In genomic region chr2:84996376-84996775, GRCm38 (mm10) we compare ENCODE assay signal across 39 mouse cellular contexts. TPM values are rescaled to one million over a fixed set of nuclear protein-coding genes. Genes with fewer than 3 reads are reported as not detected.
A peak's percentile ranks its signal among the peaks of the same experiment; 100 is the strongest.
DNase-seq lines count a peak whose midpoint lies in the region; ATAC-seq and TF ChIP-seq lines count a peak whose summit lies in the region.
"Had no signal": no experiment of that assay in that cellular context is flagged by ENCODE, and none has a peak within 500 bp of the region (broad histone marks: within the 10 kb centered on the region; RNA-seq: fewer than 3 reads in every experiment).

No protein-coding gene starts in this region.

- no peaks in the 10 kb centered on the region for H3K27me3 ChIP-seq in liver, adult 2 months (ENCODE audit: control insufficient read depth, insufficient read depth, low read length)
- peaks cover 27% of the 10 kb centered on the region for H3K27me3 ChIP-seq in liver, embryonic 15.5 days
- H3K27me3 ChIP-seq in embryonic facial prominence, embryonic 10.5 days (replicated peaks; ENCODE audit: low read depth, poor library complexity, severe bottlenecking), result no peaks in the 10 kb centered on the region
- H3K27me3 ChIP-seq: embryonic facial prominence, embryonic 12.5 days; forebrain, embryonic 15.5 days; midbrain, embryonic 13.5 days; neural tube, embryonic 13.5 days; stomach, embryonic 15.5 days had no signal

- 0 out of 2 replicates have a peak overlapping the region, but pooled peaks have one; percentile 18 for H3K27ac ChIP-seq in liver, adult 2 months (replicated peaks; ENCODE audit: insufficient read depth, low read depth, low read length)
- H3K27ac ChIP-seq in liver, embryonic 15.5 days (replicated peaks), result peak overlapping the region; percentile 49
- H3K27ac ChIP-seq in embryonic facial prominence, embryonic 10.5 days (replicated peaks), result no peak overlapping the region
- H3K27ac ChIP-seq: embryonic facial prominence, embryonic 12.5 days; forebrain, embryonic 10.5 days; forebrain, embryonic 15.5 days; midbrain, embryonic 13.5 days; neural tube, embryonic 13.5 days; stomach, embryonic 15.5 days had no signal

- H3K36me3 ChIP-seq in liver, adult 2 months (ENCODE audit: control insufficient read depth, insufficient read depth, low read length), result no peaks in the 10 kb centered on the region
- H3K36me3 ChIP-seq in liver, embryonic 15.5 days (replicated peaks), result no peaks in the 10 kb centered on the region
- H3K36me3 ChIP-seq in embryonic facial prominence, embryonic 10.5 days (replicated peaks), result no peaks in the 10 kb centered on the region
- H3K36me3 ChIP-seq: embryonic facial prominence, embryonic 12.5 days; forebrain, embryonic 10.5 days; forebrain, embryonic 15.5 days; midbrain, embryonic 13.5 days; neural tube, embryonic 13.5 days; stomach, embryonic 15.5 days had no signal

- no peak for TF ChIP-seq CTCF in liver, adult 2 months (IDR thresholded peaks at IDR 0.05; ENCODE audit: low read depth, low read length)

- H3K4me1 ChIP-seq in liver, adult 2 months (ENCODE audit: control insufficient read depth, insufficient read depth, low read length), result peaks cover 7% of the 10 kb centered on the region; the same call in 1 of the 2 replicates
- H3K4me1 ChIP-seq in liver, embryonic 15.5 days (replicated peaks), result peaks cover 42% of the 10 kb centered on the region
- no peaks in the 10 kb centered on the region; the same call in 1 of the 2 replicates for H3K4me1 ChIP-seq in embryonic facial prominence, embryonic 10.5 days
- H3K4me1 ChIP-seq: embryonic facial prominence, embryonic 12.5 days; forebrain, embryonic 15.5 days; midbrain, embryonic 13.5 days; neural tube, embryonic 13.5 days; stomach, embryonic 15.5 days had no signal

- WGBS in liver, adult 2 months, result 28% methylated on average over 2 of the region's 2 CpGs
- 13% methylated on average over 2 of the region's 2 CpGs for WGBS in liver, embryonic 15.5 days (ENCODE audit: insufficient replicate concordance)
- 89% methylated on average over 2 of the region's 2 CpGs for WGBS in embryonic facial prominence, embryonic 10.5 days

- DNase-seq in NIH3T3 (ENCODE audit: low read depth), result peak; percentile 39
- peak; percentile 95 for DNase-seq in liver, adult 2 months (ENCODE audit: extremely low read depth, low read depth, low spot score)
- peak; percentile 75 for DNase-seq in yolk sac, embryonic 10.5 days (ENCODE audit: low spot score)
- no peak for DNase-seq in urinary bladder, postnatal 25 days (ENCODE audit: low spot score)
- no peak for DNase-seq in kidney, postnatal 14 days
- DNase-seq in embryonic facial prominence, embryonic 10.5 days (ENCODE audit: low spot score), result no peak
- DNase-seq: adrenal gland, postnatal 36 days; cerebellum, adult 18-20 months; cerebellum, postnatal 10 days; gastrocnemius, postnatal 10 days; heart, postnatal 14 days; kidney, adult 9 months; kidney, postnatal 25 days; lung, adult 18-20 months; lung, postnatal 4 days; thymus, postnatal 14 days had no signal

- no peak for TF ChIP-seq POLR2A in liver, adult 2 months (IDR thresholded peaks at IDR 0.05; ENCODE audit: extremely low read depth, insufficient read depth, low read length)

- peak; percentile 74 for ATAC-seq in liver, embryonic 15.5 days (ENCODE audit: insufficient read depth)
- ATAC-seq: forebrain, embryonic 15.5 days; hindbrain, embryonic 16.5 days; intestine, embryonic 16.5 days; lung, postnatal 0 days; midbrain, embryonic 13.5 days had no signal

- H3K9me3 ChIP-seq in liver, embryonic 15.5 days (replicated peaks), result no peaks in the 10 kb centered on the region
- H3K9me3 ChIP-seq in embryonic facial prominence, embryonic 10.5 days, result no peaks in the 10 kb centered on the region
- H3K9me3 ChIP-seq: embryonic facial prominence, embryonic 12.5 days; forebrain, embryonic 10.5 days; forebrain, embryonic 15.5 days; midbrain, embryonic 13.5 days; neural tube, embryonic 13.5 days; stomach, embryonic 15.5 days had no signal

- no peak overlapping the region for H3K4me3 ChIP-seq in liver, adult 2 months (ENCODE audit: insufficient read depth, low read depth, low read length)
- H3K4me3 ChIP-seq in liver, embryonic 15.5 days (replicated peaks), result no peak overlapping the region
- H3K4me3 ChIP-seq in embryonic facial prominence, embryonic 10.5 days, result no peak overlapping the region
- H3K4me3 ChIP-seq: embryonic facial prominence, embryonic 12.5 days; forebrain, embryonic 10.5 days; forebrain, embryonic 15.5 days; midbrain, embryonic 13.5 days; neural tube, embryonic 13.5 days; stomach, embryonic 15.5 days had no signal

- H3K4me2 ChIP-seq in liver, embryonic 15.5 days, result no peak overlapping the region
- H3K4me2 ChIP-seq: embryonic facial prominence, embryonic 12.5 days; forebrain, embryonic 15.5 days; midbrain, embryonic 13.5 days; neural tube, embryonic 13.5 days; stomach, embryonic 15.5 days had no signal

- H3K9ac ChIP-seq in liver, adult 2 months (ENCODE audit: low read depth, low read length), result no peak overlapping the region
- H3K9ac ChIP-seq in liver, embryonic 15.5 days, result no peak overlapping the region
- H3K9ac ChIP-seq: embryonic facial prominence, embryonic 12.5 days; forebrain, embryonic 15.5 days; midbrain, embryonic 13.5 days; neural tube, embryonic 13.5 days; stomach, embryonic 15.5 days had no signal

- H3K79me2 ChIP-seq in liver, adult 2 months (ENCODE audit: control insufficient read depth, insufficient read depth, low read length), result no peaks in the 10 kb centered on the region

RNA-seq across cellular contexts. Expression of gene Prg3, which starts 8.4 kb away (rescaled TPM):
- not detected in 2 replicates for total RNA-seq in liver, adult 2 months (2014; rRNA removed)
- not detected in 2 replicates for polyA plus RNA-seq in liver, adult 2 months (2012; rRNA removed)
- 1.8 and 6.4 TPM in 2 replicates for polyA plus RNA-seq in liver, embryonic 15.5 days (2015; fragmentation: Nextera tagmentation; extraction: Ambion mirVana)
- polyA plus RNA-seq in embryonic facial prominence, embryonic 10.5 days (2016; fragmentation: Nextera tagmentation; extraction: Ambion mirVana), result not detected in 2 replicates
- total RNA-seq: adrenal gland, adult 18-20 months; adrenal gland, postnatal 36 days; gastrocnemius, postnatal 10 days; heart, postnatal 14 days; layer of hippocampus, adult 18-20 months; layer of hippocampus, postnatal 10 days; left cerebral cortex, adult 18-20 months; left cerebral cortex, postnatal 14 days; megakaryocyte-erythroid progenitor cell, adult 5-6 weeks; MEL had no signal
- polyA plus RNA-seq: brain, embryonic 14.5 days; embryonic facial prominence, embryonic 12.5 days; forebrain, embryonic 10.5 days; forebrain, embryonic 15.5 days; gonadal fat pad, adult 2 months; heart, embryonic 14.5 days; hindbrain, embryonic 11.5 days; hindbrain, embryonic 16.5 days; intestine, embryonic 16.5 days; limb, embryonic 11.5 days; lung, postnatal 0 days; midbrain, embryonic 13.5 days; neural tube, embryonic 13.5 days; small intestine, adult 2 months had no signal

RNA-seq across cellular contexts. Expression of gene Prg2, which starts 16.1 kb away (rescaled TPM):
- not detected in 2 replicates for total RNA-seq in liver, adult 2 months (2014; rRNA removed)
- polyA plus RNA-seq in liver, adult 2 months (2012; rRNA removed), result 0.11 TPM in 1 of 2 replicates, not detected in the other
- 26.7 and 68.4 TPM in 2 replicates for polyA plus RNA-seq in liver, embryonic 15.5 days (2015; fragmentation: Nextera tagmentation; extraction: Ambion mirVana)
- 0.30 TPM in 1 of 2 replicates, not detected in the other for polyA plus RNA-seq in embryonic facial prominence, embryonic 10.5 days (2016; fragmentation: Nextera tagmentation; extraction: Ambion mirVana)
- total RNA-seq: adrenal gland, adult 18-20 months; adrenal gland, postnatal 36 days; heart, postnatal 14 days; layer of hippocampus, adult 18-20 months; layer of hippocampus, postnatal 10 days; left cerebral cortex, adult 18-20 months; left cerebral cortex, postnatal 14 days had no signal
- polyA plus RNA-seq: forebrain, embryonic 10.5 days; forebrain, embryonic 15.5 days; heart, embryonic 14.5 days; hindbrain, embryonic 11.5 days; hindbrain, embryonic 16.5 days; lung, postnatal 0 days had no signal

RNA-seq across cellular contexts. Expression of gene Ssrp1, which starts 40.7 kb away (rescaled TPM):
- total RNA-seq in liver, adult 2 months (2014; rRNA removed), result 39.1 and 40.7 TPM in 2 replicates
- polyA plus RNA-seq in liver, adult 2 months (2012; rRNA removed), result 45.2 and 48.9 TPM in 2 replicates
- polyA plus RNA-seq in liver, embryonic 15.5 days (2015; fragmentation: Nextera tagmentation; extraction: Ambion mirVana), result 145 and 148 TPM in 2 replicates
- polyA plus RNA-seq in embryonic facial prominence, embryonic 10.5 days (2016; fragmentation: Nextera tagmentation; extraction: Ambion mirVana), result 419 and 425 TPM in 2 replicates

RNA-seq across cellular contexts. Expression of gene P2rx3, which starts 40.9 kb away (rescaled TPM):
- total RNA-seq in liver, adult 2 months (2014; rRNA removed), result 2.1 and 2.8 TPM in 2 replicates
- polyA plus RNA-seq in liver, adult 2 months (2012; rRNA removed), result 1.2 and 2.1 TPM in 2 replicates
- polyA plus RNA-seq in liver, embryonic 15.5 days (2015; fragmentation: Nextera tagmentation; extraction: Ambion mirVana), result 0.25 and 0.30 TPM in 2 replicates
- 10.0 and 11.5 TPM in 2 replicates for polyA plus RNA-seq in embryonic facial prominence, embryonic 10.5 days (2016; fragmentation: Nextera tagmentation; extraction: Ambion mirVana)
- total RNA-seq: MEL had no signal
- polyA plus RNA-seq: heart, embryonic 14.5 days had no signal

RNA-seq across cellular contexts. Expression of gene Tnks1bp1, which starts 51.4 kb away (rescaled TPM):
- total RNA-seq in liver, adult 2 months (2014; rRNA removed), result 13.2 and 15.0 TPM in 2 replicates
- polyA plus RNA-seq in liver, adult 2 months (2012; rRNA removed), result 12.3 and 13.4 TPM in 2 replicates
- 4.8 and 5.1 TPM in 2 replicates for polyA plus RNA-seq in liver, embryonic 15.5 days (2015; fragmentation: Nextera tagmentation; extraction: Ambion mirVana)
- polyA plus RNA-seq in embryonic facial prominence, embryonic 10.5 days (2016; fragmentation: Nextera tagmentation; extraction: Ambion mirVana), result 31.5 and 33.1 TPM in 2 replicates

Comparison
In these comparisons a context has a peak if more than half of its experiments do, and no peak if none do; other contexts are left out.
1. RNA of gene Prg2, which starts 16.1 kb away (polyA plus RNA-seq): 26.7 to 68.4 TPM in liver, embryonic 15.5 days; 0.30 TPM in embryonic facial prominence, embryonic 10.5 days and 0.11 TPM in liver, adult 2 months; every median in the first group is over 10 times any median in the second.
2. DNase-seq: peak in NIH3T3 (single experiment), liver, adult 2 months (single experiment) and yolk sac, embryonic 10.5 days (single experiment); none in urinary bladder, postnatal 25 days (single experiment), kidney, postnatal 14 days (single experiment) and embryonic facial prominence, embryonic 10.5 days (single experiment).